Mouse (Mus musculus) brain, adult 2 months (tissue): Measurements from ENCODE around the gene Nhsl2.
"Not testable (repeated sequence)": the region's sequence is repeated elsewhere in the genome, so short reads cannot be mapped to it uniquely, and the experiment has no call there.

Experiments
- DNase-seq: peaks from one replicate; pipeline ENCODE4 v3.0.0; 2011; ENCODE audit warnings: low read depth, low spot score

Gene Nhsl2

DNA sequence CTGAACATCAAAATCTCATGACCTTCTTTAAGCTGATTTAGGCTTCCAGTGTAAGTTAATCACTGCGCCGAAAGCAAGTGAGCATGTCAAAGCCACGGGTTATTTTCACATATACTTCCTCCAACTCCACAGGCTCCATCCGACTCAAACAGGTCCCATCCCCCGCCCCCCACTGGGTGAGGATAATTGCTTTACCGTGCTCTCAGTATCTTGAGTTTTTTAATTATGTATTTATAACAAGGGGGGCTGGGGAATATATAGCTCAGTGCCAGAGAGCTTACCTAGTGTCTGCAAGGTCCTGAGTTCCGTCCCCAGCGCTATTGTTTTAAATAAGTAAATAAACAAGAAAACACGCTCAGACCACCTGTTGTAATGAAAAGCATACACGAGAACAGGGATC is 231.9 kb downstream of the Nhsl2 start:
- no peak for DNase-seq

DNA sequence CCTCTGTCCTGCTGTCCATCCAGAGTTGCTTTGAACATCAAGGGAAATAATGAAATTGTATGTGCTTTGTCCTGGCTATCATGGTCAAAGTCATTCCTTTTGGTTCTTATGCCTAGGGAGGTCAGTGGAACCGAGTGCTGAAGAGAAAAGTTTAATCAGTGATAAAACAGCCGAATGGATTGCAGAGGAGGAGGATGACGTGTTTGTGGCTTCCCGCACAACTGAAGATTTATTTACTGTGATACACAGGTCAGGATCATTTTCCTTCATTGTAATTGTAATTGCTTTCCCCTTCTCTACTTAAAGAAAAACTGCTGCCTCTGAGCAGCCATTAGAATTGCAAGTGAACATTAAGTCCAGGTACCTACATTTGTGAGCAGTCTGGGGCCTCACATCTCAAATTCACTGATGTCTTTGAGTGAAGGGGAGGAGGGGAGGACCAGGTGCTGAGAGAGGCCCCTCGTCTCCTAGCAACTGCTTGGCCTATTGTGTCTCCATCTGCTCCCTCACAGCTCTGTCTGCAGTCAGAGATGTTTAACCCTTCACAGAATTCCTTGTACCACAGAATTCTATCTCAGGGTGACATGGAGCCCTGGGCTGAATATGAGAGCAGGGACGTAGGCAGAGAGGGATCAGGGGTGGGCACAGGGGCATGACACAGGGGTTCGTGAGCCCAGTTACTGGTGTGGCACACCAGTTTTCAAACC is 232.5 kb downstream of the Nhsl2 start:
- peak; percentile 88 for DNase-seq

DNA sequence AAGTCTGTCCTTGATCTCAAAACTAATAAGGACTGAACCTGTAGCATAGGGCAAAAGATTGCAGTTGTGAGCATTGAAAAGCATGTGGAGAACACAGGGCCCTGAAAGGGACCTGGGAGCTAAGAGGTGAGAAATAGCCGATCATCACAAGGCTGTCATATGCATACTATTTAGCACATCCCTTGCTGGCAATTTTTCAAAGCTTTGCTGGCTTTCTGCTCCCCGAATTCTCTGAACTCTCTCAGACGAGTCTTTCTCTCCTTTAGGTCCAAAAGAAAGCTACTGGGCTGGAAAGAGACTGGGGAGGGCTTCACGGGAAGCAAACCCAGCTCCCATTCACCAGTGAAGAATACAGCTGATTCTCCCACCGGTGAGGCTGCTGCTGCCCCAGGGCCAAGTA is 233.2 kb downstream of the Nhsl2 start:
- peak; percentile 48 for DNase-seq

DNA sequence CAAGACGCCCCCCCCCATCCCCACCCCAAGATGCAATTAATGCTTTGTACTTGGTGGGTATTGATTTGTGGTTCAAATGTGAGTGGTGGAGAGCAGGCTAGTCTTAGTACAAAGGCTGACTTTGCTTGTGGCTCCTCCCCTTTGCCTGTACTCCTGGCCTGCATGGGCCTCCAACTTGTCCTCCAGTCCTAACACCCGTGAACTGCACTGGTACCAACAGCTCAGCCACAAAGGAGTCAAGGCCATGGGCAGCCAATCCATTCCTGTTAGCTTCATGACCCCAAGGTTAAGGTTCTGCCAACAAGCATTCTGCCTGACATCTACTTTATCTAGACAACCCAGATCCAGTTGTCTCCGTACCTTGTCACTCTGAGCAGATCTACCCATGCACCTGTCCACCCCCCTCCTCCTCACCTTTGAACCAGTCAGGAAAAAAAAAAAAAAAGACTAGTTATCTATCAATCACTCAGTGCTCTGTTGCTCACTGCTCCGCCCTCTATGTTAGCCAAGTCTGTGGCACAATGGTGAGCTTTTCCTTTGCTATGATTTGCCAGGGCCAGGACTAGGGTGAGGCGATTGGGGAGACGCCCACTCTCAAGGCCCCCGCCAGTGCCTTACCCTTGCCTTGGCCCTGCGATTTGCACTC is 236.7 kb downstream of the Nhsl2 start:
- no peak for DNase-seq

DNA sequence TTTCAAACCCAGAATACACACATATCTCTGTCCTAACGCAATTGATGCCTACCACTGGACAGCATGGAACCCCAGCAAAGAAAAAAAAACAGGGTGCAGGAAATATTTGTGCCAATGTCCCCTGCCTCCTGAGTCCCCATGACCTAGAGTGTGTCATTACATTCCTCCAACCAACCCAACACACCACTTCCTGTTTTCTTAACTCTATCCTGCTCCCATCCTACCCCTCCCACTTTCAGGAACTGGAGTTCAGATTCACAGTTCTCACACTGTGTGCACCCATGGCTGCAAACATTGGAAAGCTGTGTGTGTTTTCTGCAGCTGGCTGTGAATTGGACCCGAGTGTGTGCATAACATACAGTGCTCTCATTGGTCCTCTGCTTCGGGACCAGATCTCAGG is 241.4 kb downstream of the Nhsl2 start:
- no peak for DNase-seq

DNA sequence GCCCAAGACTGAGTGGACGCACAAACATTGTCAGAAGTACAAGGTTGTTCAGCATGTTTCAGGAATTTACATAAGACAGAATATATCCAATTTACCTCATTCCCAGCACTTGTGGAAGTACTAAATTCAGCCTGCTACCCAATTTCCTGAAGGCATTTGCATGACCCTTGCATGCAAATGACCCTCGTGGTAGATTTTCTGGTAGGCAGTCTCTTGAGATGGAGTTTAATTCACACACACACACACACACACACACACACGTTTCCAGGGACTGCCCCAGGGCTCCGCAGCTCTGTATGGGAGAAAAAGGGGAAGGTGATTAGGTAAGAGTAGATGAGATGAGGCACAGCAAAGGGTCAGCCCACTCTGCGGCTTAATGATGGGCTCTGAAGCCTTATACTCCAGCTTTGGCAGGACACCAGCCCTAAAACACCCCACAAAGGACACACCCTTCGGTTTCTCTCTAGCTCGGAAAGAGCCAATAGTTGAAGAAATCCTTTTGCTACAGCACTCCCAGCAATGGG is 245.3 kb downstream of the Nhsl2 start:
- no peak for DNase-seq

DNA sequence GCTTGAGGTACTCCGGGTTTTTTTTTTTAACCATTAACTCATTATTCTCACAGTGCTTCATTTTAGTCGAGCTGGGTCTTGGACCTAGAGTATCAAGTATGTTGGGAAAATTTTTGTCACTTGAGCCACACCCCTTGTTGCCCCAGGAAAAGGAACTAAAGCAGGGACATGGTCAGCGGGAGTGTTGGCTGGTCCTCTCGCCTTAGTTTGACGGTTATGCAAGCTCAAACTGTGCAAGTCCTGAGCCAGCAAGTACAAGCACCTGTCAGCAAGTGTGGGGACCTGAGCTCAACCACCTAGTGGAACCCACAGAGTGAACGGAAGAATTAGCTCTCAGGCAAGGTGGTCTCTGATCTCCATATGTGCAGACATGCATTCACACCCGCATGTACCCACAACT is 252.7 kb downstream of the Nhsl2 start:
- DNase-seq = no peak

DNA sequence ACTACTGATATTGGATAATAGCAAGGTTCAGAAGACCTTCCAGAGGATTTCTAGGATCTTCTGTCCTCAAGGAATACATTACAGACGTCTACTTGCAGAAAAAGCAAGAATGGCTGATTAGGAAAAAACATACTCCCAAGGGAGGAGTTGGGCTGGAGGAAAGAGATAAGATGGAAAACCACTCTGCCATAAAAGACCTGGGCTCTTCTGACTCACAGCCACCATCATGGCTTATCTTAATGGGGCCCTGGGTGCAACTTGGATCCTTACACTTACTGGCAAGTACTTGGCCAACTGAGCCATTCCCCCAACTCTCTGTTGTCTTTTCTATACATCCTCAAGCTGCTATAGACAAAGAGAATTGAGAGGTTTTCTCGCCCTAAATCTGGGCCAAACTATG is 254.6 kb downstream of the Nhsl2 start:
- DNase-seq = not testable (repeated sequence)

DNA sequence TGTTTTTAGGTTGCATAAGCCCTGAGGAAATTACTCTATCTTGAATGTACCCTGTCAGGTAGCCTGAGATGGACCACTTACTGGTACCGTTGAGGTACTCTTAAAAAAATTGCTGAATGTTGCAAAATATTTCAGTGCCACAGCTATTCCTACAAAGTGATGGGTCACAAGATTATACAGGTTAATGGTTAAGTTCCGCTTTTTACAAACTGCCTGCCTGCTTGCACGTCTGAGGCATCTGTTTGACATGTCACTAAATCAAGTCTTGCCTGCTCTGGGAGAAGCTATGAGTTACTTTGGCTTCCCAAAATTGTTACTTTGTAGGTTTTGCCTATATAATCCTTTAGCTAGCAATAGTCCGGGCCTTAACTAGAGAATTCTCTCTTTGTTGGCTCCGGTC is 260.2 kb downstream of the Nhsl2 start:
- not testable (repeated sequence) for DNase-seq

DNA sequence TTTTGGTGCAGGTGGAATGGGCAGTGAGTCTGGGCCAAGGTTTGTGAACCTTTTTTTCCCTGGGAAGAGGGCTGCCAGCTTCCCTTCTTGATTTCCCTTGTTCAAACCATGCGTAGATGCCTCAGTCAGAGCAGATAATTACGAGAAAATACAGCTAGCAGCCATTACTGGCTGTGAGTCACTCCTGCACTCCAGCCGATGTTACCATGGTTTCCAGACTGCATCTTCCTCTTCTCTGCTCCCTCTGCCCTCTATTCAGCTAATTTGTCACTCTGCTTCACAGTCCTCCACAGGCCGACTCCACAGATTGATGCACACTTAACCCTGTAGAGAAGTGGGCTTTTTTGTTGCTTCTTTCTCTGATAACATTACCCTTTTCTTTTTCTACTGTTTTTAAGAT is 266.5 kb downstream of the Nhsl2 start:
- peak; percentile 76 for DNase-seq

DNA sequence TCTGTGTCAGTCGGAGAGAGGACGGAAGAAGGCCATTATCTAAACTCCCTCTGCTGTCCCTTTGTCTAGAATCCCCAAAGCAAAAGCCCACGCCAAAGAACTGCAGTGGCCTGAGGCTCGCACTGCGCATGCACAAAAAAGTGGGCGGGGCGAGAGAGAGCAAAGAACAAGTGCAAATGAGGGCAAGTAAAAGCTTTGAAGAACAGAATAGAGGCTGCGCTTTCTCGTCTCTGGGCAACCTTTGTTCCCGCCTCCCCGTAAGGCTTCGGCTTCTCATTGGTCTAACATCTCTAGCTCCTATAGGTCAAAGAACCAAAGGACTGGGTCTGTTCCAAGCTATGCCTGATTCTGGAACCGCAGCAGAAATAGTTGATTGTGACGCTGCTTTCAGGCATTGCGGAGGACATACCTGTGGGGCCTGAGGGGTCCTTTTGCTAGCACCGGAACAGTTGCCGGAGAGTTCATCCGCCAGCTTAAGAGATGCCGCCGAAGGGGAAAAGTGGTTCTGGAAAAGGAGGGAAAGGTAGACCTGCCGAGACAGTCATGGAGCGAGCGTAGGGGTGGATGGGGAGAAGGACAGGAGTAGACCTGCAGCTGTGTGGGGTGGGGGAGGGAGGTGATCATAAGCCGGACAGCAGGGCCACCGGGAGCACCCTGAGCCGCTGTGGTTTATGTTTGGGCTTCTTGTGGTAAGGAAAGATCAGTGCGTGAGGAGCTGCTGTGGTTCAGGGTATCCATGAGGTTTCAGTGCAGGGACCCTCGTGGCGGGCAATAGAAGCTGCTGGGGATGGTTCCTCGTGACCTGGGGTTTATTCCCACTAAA is 270.1 kb downstream of the Nhsl2 start, which contains the start of gene Pin4:
Gene Pin4 (plus strand): TSS at position 406 of the 823 bp plus-strand sequence.
- DNase-seq = peak; percentile 99

DNA sequence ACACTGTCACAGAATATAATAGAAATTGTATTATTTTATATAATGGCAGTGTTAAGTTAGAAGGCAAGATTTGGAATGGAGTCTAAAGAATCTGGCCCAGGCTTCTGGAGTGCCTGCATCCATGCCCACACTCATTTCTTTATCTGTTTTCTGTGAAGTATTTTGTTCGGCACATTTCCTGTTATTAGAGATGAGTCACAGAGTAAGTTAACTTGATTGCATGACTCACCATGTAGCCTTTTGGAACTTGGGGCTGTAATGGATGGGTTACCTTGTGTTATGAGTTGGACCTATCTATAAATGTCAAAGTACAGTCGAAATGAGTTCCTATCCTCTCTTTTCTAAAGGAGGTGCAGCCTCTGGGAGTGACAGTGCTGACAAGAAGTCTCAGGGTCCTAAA is 272.1 kb downstream of the Nhsl2 start:
- DNase-seq = no peak

DNA sequence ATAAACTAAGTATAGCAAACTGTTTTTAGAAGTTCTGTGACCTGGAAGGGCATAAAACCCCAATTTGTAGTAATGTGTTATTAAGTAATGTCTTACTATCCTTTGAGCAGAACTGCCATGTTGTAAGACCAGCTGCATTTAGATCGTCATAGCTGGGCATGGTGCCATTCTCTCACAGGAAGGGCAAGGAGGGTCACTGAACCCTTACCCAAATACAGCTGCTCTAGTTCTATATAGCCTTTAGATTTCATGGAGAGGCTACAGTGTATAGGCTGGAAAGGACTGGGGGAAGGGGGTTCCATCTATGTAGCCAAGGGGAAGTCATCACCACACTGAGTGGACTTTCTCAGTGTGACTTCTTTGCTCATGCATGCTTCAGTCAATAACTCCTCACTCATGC is 292.0 kb downstream of the Nhsl2 start:
- no peak for DNase-seq
